Mouse (Mus musculus): ENCODE measurements around the gene Nutm1.
A peak's percentile ranks its signal among the peaks of the same experiment; 100 is the strongest.
"Not testable (repeated sequence)": the region's sequence is repeated elsewhere in the genome, so short reads cannot be mapped to it uniquely, and the experiment has no call there.

Nutm1 gene

GRCm38 (mm10) chr2:112259241-112259962 lies at the start of gene Nutm1:
Gene Nutm1, minus strand, starts transcription at chr2:112259291.
- no peak for DNase-seq

- DNase-seq, result no peak
Observed at GRCm38 (mm10) chr2:112308671-112309070, 49.6 kb upstream of the Nutm1 start.

- no peak for DNase-seq
Observed at GRCm38 (mm10) chr2:112298221-112298620, 39.1 kb upstream of the Nutm1 start.

GRCm38 (mm10) chr2:112296211-112296610 lies 37.1 kb upstream of the Nutm1 start:
- no peak for DNase-seq

- DNase-seq, result peak in 1 of 2 experiments; percentile 6
Observed at GRCm38 (mm10) chr2:112292823-112293222, 33.7 kb upstream of the Nutm1 start.

- no peak for DNase-seq
Observed at GRCm38 (mm10) chr2:112289507-112289906, 30.4 kb upstream of the Nutm1 start.

- no peak for DNase-seq
Observed at GRCm38 (mm10) chr2:112287059-112287458, 28.0 kb upstream of the Nutm1 start.

GRCm38 (mm10) chr2:112286062-112286461 lies 27.0 kb upstream of the Nutm1 start:
- DNase-seq, result not testable (repeated sequence)

- no peak for DNase-seq
Observed at GRCm38 (mm10) chr2:112285031-112285390, 25.9 kb upstream of the Nutm1 start.

GRCm38 (mm10) chr2:112284363-112285030 lies 25.4 kb upstream of the Nutm1 start:
- peak; percentile 35 to 46 for DNase-seq

GRCm38 (mm10) chr2:112282846-112283245 lies 23.8 kb upstream of the Nutm1 start:
- DNase-seq, result no peak

- no peak for DNase-seq
Observed at GRCm38 (mm10) chr2:112276870-112277269, 17.8 kb upstream of the Nutm1 start.

- no peak for DNase-seq
Observed at GRCm38 (mm10) chr2:112273474-112273873, 14.4 kb upstream of the Nutm1 start.

GRCm38 (mm10) chr2:112272909-112273308 lies 13.8 kb upstream of the Nutm1 start:
- DNase-seq, result no peak

- no peak for DNase-seq
Observed at GRCm38 (mm10) chr2:112270011-112270410, 10.9 kb upstream of the Nutm1 start.

- no peak for DNase-seq
Observed at GRCm38 (mm10) chr2:112267547-112268269, 8.6 kb upstream of the Nutm1 start.

- DNase-seq, result peak; percentile 31 to 40
Observed at GRCm38 (mm10) chr2:112266780-112267179, 7.7 kb upstream of the Nutm1 start.

- DNase-seq, result peak; percentile 78 to 79
Observed at GRCm38 (mm10) chr2:112266242-112266592, 7.1 kb upstream of the Nutm1 start, which contains the start of gene Gm21985. Gene Gm21985, plus strand, starts transcription at chr2:112266314.

GRCm38 (mm10) chr2:112265448-112266241 lies 6.6 kb upstream of the Nutm1 start, which contains the start of gene Slc12a6:
Gene Slc12a6, plus strand, starts transcription at chr2:112265825.
- peak; percentile 96 to 97 for DNase-seq

- DNase-seq, result no peak
Observed at GRCm38 (mm10) chr2:112264364-112264763, 5.3 kb upstream of the Nutm1 start.

GRCm38 (mm10) chr2:112262779-112263295 lies 3.7 kb upstream of the Nutm1 start:
- peak in 1 of 2 experiments; percentile 25 for DNase-seq
